In the genomic region with DNA sequence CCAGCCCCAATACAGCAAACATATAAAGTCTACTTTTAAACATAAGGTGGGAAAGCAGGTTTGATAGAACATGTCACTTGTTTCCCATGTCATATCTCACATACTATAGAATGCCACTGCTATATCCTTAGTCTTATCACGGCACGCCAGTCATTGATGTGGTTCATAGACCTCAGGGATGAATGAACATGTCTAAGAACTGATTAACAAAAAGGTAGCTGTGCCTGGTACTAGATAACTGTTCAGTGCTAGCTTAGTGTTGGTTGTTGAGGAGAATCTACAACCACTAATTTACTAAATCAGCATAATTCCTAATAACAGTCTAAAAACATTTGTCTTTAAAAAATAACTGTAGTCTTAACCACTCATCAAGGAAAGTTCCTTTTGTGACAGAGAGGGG, we compare ENCODE assay signal across 34 mouse cellular contexts. TPM values are rescaled to one million over a fixed set of nuclear protein-coding genes. Genes with fewer than 3 reads are reported as not detected.
DNase-seq lines count a peak whose midpoint lies in the region; ATAC-seq and TF ChIP-seq lines count a peak whose summit lies in the region.
"Had no signal": no experiment of that assay in that cellular context is flagged by ENCODE, and none has a peak within 500 bp of the region (broad histone marks: within the 10 kb centered on the region; RNA-seq: fewer than 3 reads in every experiment).

No protein-coding gene starts in this region.

- TF ChIP-seq CTCF in liver, embryonic 14.5 days (IDR thresholded peaks at IDR 0.05; ENCODE audit: low read depth): no peak

- peak; percentile 7 to 39 for DNase-seq in spleen, postnatal 36 days (ENCODE audit: low spot score in 2 of 2)
- DNase-seq in spleen, adult 12 weeks (ENCODE audit: low spot score): no peak
- DNase-seq in liver, embryonic 14.5 days (ENCODE audit: low read depth in 3 of 3, low spot score in 3 of 3): peak; percentile 75 to 90 (median 80)
- no peak for DNase-seq in layer of hippocampus, adult 9-10 months (ENCODE audit: low spot score)
- DNase-seq in layer of hippocampus, postnatal 14 days (ENCODE audit: low spot score in 2 of 2): no peak
- no peak for DNase-seq in MN1 (ENCODE audit: low spot score)
- DNase-seq: cerebellum, adult 8-10 months; cerebellum, postnatal 36 days; gastrocnemius, postnatal 36 days; heart, postnatal 36 days; kidney, adult 2 months; spleen, adult 18-20 months; thymus, postnatal 25 days had no signal

- WGBS in liver, embryonic 14.5 days (ENCODE audit: insufficient replicate concordance): 9% methylated on average over 2 of the region's 2 CpGs

- no peaks in the 10 kb centered on the region for H3K9me3 ChIP-seq in erythroblast, embryonic 14.5 days (ENCODE audit: control insufficient read depth, low read length)
- no peaks in the 10 kb centered on the region for H3K9me3 ChIP-seq in liver, embryonic 14.5 days (ENCODE audit: control insufficient read depth, low read length)
- H3K9me3 ChIP-seq: embryonic facial prominence, embryonic 15.5 days; forebrain, embryonic 12.5 days; heart, embryonic 15.5 days; limb, embryonic 13.5 days; lung, embryonic 15.5 days; midbrain, embryonic 12.5 days had no signal

- peak overlapping the region; percentile 10 for H3K4me3 ChIP-seq in erythroblast, embryonic 14.5 days (replicated peaks)
- H3K4me3 ChIP-seq in liver, embryonic 14.5 days (ENCODE audit: insufficient read depth in 1 of 2, low read depth in 2 of 2, low read length in 2 of 2): no peak overlapping the region
- H3K4me3 ChIP-seq: embryonic facial prominence, embryonic 15.5 days; forebrain, embryonic 12.5 days; heart, embryonic 15.5 days; limb, embryonic 13.5 days; lung, embryonic 15.5 days; midbrain, embryonic 12.5 days had no signal

- H3K4me1 ChIP-seq in erythroblast, embryonic 14.5 days (ENCODE audit: control insufficient read depth): peaks cover 49% of the 10 kb centered on the region
- H3K4me1 ChIP-seq in liver, embryonic 14.5 days (replicated peaks; ENCODE audit: control insufficient read depth in 2 of 2, insufficient read depth in 2 of 2, low read length in 1 of 2): peaks cover 26 to 28% of the 10 kb centered on the region in 2 experiments
- H3K4me1 ChIP-seq: embryonic facial prominence, embryonic 15.5 days; forebrain, embryonic 12.5 days; heart, embryonic 15.5 days; limb, embryonic 13.5 days; lung, embryonic 15.5 days; midbrain, embryonic 12.5 days had no signal

- H3K27ac ChIP-seq in liver, embryonic 14.5 days: peak overlapping the region; percentile 39
- H3K27ac ChIP-seq: embryonic facial prominence, embryonic 15.5 days; forebrain, embryonic 12.5 days; heart, embryonic 15.5 days; hindbrain, embryonic 14.5 days; kidney, postnatal 0 days; limb, embryonic 13.5 days; lung, embryonic 15.5 days; macrophage; midbrain, embryonic 12.5 days had no signal

- peak overlapping the region; percentile 41 for H3K4me2 ChIP-seq in liver, embryonic 14.5 days (ENCODE audit: low read depth)
- H3K4me2 ChIP-seq: embryonic facial prominence, embryonic 15.5 days; forebrain, embryonic 12.5 days; heart, embryonic 15.5 days; hindbrain, embryonic 14.5 days; limb, embryonic 13.5 days; lung, embryonic 15.5 days; midbrain, embryonic 12.5 days had no signal

- peak; percentile 96 for ATAC-seq in liver, embryonic 14.5 days (ENCODE audit: insufficient read depth)
- peak; percentile 99 for ATAC-seq in megakaryocyte-erythroid progenitor cell, adult 5-6 weeks (replicated peaks; ENCODE audit: low FRiP score, low TSS enrichment, poor library complexity, severe bottlenecking)
- ATAC-seq: CD4-positive, CD25-positive, alpha-beta regulatory T cell, adult 4 months; inflammation-experienced regulatory T-cells, adult 6 months; Patski had no signal

- no peaks in the 10 kb centered on the region for H3K27me3 ChIP-seq in erythroblast, embryonic 14.5 days (ENCODE audit: control insufficient read depth)
- no peaks in the 10 kb centered on the region for H3K27me3 ChIP-seq in liver, embryonic 14.5 days (ENCODE audit: control insufficient read depth, insufficient read depth, low read length)
- H3K27me3 ChIP-seq: embryonic facial prominence, embryonic 15.5 days; forebrain, embryonic 12.5 days; heart, embryonic 15.5 days; limb, embryonic 13.5 days; lung, embryonic 15.5 days; midbrain, embryonic 12.5 days had no signal

- H3K36me3 ChIP-seq in erythroblast, embryonic 14.5 days (ENCODE audit: control insufficient read depth): no peaks in the 10 kb centered on the region; the same call in 1 of the 2 replicates
- H3K36me3 ChIP-seq in liver, embryonic 14.5 days (replicated peaks; ENCODE audit: control insufficient read depth, insufficient read depth, low read depth): no peaks in the 10 kb centered on the region
- H3K36me3 ChIP-seq: embryonic facial prominence, embryonic 15.5 days; forebrain, embryonic 12.5 days; heart, embryonic 15.5 days; limb, embryonic 13.5 days; lung, embryonic 15.5 days; midbrain, embryonic 12.5 days had no signal

- TF ChIP-seq EP300 in liver, embryonic 14.5 days (IDR thresholded peaks at IDR 0.05; ENCODE audit: low read depth): peak; percentile 96

- no peak overlapping the region; the same call in 1 of the 2 replicates for H3K9ac ChIP-seq in liver, embryonic 14.5 days (replicated peaks)
- H3K9ac ChIP-seq: embryonic facial prominence, embryonic 15.5 days; forebrain, embryonic 12.5 days; heart, embryonic 15.5 days; hindbrain, embryonic 14.5 days; limb, embryonic 13.5 days; lung, embryonic 15.5 days; midbrain, embryonic 12.5 days had no signal

RNA-seq across cellular contexts. Expression of gene Sfrp4, which starts 26.9 kb away (rescaled TPM):
- polyA plus RNA-seq in erythroblast, embryonic 14.5 days (2012): not detected in 2 replicates
- 0.66 and 0.69 TPM in 2 replicates for polyA plus RNA-seq in liver, embryonic 14.5 days (2012; rRNA removed)
- polyA plus RNA-seq in liver, embryonic 14.5 days (2014; fragmentation: Nextera tagmentation; extraction: Ambion mirVana): 0.25 and 0.44 TPM in 2 replicates
- total RNA-seq in megakaryocyte-erythroid progenitor cell, adult 5-6 weeks (2014; fragmentation: Nextera tagmentation): 7.3 and 8.3 TPM in 2 replicates
- 2.3 and 2.4 TPM in 2 replicates for total RNA-seq in megakaryocyte-erythroid progenitor cell, adult 5-6 weeks (2017)
- 1 to 10 TPM; 1.8 to 2.5 TPM for total RNA-seq in layer of hippocampus, postnatal 14 days (2021)
- polyA plus RNA-seq: CD4-positive, CD25-positive, alpha-beta regulatory T cell, adult 4 months; inflammation-experienced regulatory T-cells, adult 6 months; macrophage had no signal

RNA-seq across cellular contexts. Expression of gene Epdr1, which starts 30.1 kb away (rescaled TPM):
- 0.33 and 2.2 TPM in 2 replicates for polyA plus RNA-seq in erythroblast, embryonic 14.5 days (2012)
- 8.3 and 9.0 TPM in 2 replicates for polyA plus RNA-seq in liver, embryonic 14.5 days (2012; rRNA removed)
- polyA plus RNA-seq in liver, embryonic 14.5 days (2014; fragmentation: Nextera tagmentation; extraction: Ambion mirVana): 14.7 and 18.6 TPM in 2 replicates
- total RNA-seq in megakaryocyte-erythroid progenitor cell, adult 5-6 weeks (2014; fragmentation: Nextera tagmentation): 68.9 and 85.9 TPM in 2 replicates
- total RNA-seq in megakaryocyte-erythroid progenitor cell, adult 5-6 weeks (2017): 47.4 and 53.6 TPM in 2 replicates
- 10 to 100 TPM; 55.7 to 59.2 TPM for total RNA-seq in layer of hippocampus, postnatal 14 days (2021)

RNA-seq across cellular contexts. Expression of gene Nme8, which starts 47.8 kb away (rescaled TPM):
- not detected in 2 replicates for polyA plus RNA-seq in erythroblast, embryonic 14.5 days (2012)
- not detected in 2 replicates for polyA plus RNA-seq in liver, embryonic 14.5 days (2012; rRNA removed)
- polyA plus RNA-seq in liver, embryonic 14.5 days (2014; fragmentation: Nextera tagmentation; extraction: Ambion mirVana): not detected in 2 replicates
- not detected in 2 replicates for total RNA-seq in megakaryocyte-erythroid progenitor cell, adult 5-6 weeks (2014; fragmentation: Nextera tagmentation)
- not detected in 2 replicates for total RNA-seq in megakaryocyte-erythroid progenitor cell, adult 5-6 weeks (2017)
- not detected for total RNA-seq in layer of hippocampus, postnatal 14 days (2021)
- total RNA-seq: adrenal gland, adult 18-20 months; adrenal gland, postnatal 4 days; gastrocnemius, adult 18-20 months; gastrocnemius, postnatal 36 days; heart, adult 8-10 months; layer of hippocampus, adult 18-20 months; left cerebral cortex, postnatal 14 days had no signal
- polyA plus RNA-seq: CD4-positive, CD25-positive, alpha-beta regulatory T cell, adult 4 months; embryonic facial prominence, embryonic 15.5 days; forebrain, embryonic 12.5 days; inflammation-experienced regulatory T-cells, adult 6 months; kidney, adult 2 months; kidney, postnatal 0 days; limb, embryonic 13.5 days; lung, embryonic 15.5 days; macrophage; midbrain, embryonic 12.5 days; neural tube, embryonic 11.5 days; Patski had no signal

Comparison
In these comparisons a context has a peak if more than half of its experiments do, and no peak if none do; other contexts are left out.
1. DNase-seq: peak in spleen, postnatal 36 days (2 of 2) and liver, embryonic 14.5 days (3 of 3); none in spleen, adult 12 weeks (single experiment), layer of hippocampus, adult 9-10 months (single experiment), layer of hippocampus, postnatal 14 days (0 of 2) and MN1 (single experiment).